Mouse (Mus musculus): Measurements from ENCODE around the gene Ube2o. TPM values are rescaled to one million over a fixed set of nuclear protein-coding genes. Genes with fewer than 3 reads are reported as not detected.

The Ube2o gene
- polyA plus RNA-seq, 1 experiment from 2014 or later, result 21.7 TPM

DNA sequence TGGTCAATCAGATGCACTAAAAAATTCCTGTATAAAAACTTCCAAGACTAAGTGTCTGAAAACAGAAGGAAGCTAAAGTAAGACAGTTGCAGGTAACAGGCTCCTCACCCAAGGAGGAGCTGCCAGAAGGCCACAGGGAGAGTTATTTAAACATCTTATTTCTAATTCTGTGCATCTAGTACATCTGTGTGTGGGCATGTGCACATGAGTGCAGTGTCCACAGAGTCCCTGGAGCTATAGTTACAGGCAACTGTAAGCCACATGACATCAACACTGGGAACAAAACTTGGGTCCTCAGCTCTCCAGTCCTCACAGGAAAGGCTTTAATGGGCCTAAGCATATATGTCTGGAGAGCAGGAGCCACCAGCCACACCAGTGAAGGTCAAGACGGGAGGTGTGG lies 29.1 kb downstream of the Ube2o start:
- WGBS, result 41% methylated on average over 1 of the region's 1 CpGs
- no peak for ATAC-seq (ENCODE audit: insufficient number of reproducible peaks, insufficient read depth, low FRiP score, low TSS enrichment, low read depth)
- 0 out of 2 replicates have a peak, but pooled peaks cover 9% of the 10 kb centered on the region for H3K9me3 ChIP-seq
- H3K4me3 ChIP-seq (replicated peaks), result no peak overlapping the region
- peaks cover 18% of the 10 kb centered on the region for H3K36me3 ChIP-seq
- no peak overlapping the region for H3K9ac ChIP-seq (replicated peaks)
- H3K27ac ChIP-seq, result no peak overlapping the region
- peaks cover 37% of the 10 kb centered on the region for H3K4me1 ChIP-seq (replicated peaks)
- H3K4me2 ChIP-seq, result no peak overlapping the region
- no peaks in the 10 kb centered on the region for H3K27me3 ChIP-seq

DNA sequence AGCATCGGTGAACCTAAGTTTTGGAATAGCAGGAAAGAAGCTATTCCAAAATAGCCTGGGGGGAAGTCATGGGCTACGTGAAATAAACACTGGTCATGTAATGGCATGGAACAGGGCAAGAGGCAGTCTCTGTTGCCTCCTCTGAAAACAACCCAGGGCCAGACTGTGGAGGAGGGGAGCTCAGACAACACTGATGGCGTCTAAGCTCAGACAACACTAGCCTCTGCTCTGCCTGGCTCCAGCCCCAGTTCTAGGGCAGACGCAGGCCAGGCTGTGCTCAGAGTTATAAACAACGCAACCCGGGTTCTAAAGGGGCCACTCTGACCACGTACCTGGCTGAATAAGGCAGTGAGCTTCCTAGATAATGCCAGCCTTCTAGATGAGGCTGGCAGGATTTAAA lies 30.5 kb downstream of the Ube2o start:
- ATAC-seq (ENCODE audit: insufficient number of reproducible peaks, insufficient read depth, low FRiP score, low TSS enrichment, low read depth), result no peak
- 0 out of 2 replicates have a peak, but pooled peaks cover 9% of the 10 kb centered on the region for H3K9me3 ChIP-seq
- H3K4me2 ChIP-seq, result no peak overlapping the region
- H3K27ac ChIP-seq, result peak overlapping the region; percentile 50; the same call in 1 of the 2 replicates
- peak overlapping the region; percentile 40; the same call in 1 of the 2 replicates for H3K9ac ChIP-seq (replicated peaks)
- H3K36me3 ChIP-seq, result peaks cover 33% of the 10 kb centered on the region
- peaks cover 33% of the 10 kb centered on the region; the same call in 1 of the 2 replicates for H3K4me1 ChIP-seq (replicated peaks)
- no peak overlapping the region for H3K4me3 ChIP-seq (replicated peaks)
- 52% methylated on average over 7 of the region's 7 CpGs for WGBS
- H3K27me3 ChIP-seq, result no peaks in the 10 kb centered on the region

DNA sequence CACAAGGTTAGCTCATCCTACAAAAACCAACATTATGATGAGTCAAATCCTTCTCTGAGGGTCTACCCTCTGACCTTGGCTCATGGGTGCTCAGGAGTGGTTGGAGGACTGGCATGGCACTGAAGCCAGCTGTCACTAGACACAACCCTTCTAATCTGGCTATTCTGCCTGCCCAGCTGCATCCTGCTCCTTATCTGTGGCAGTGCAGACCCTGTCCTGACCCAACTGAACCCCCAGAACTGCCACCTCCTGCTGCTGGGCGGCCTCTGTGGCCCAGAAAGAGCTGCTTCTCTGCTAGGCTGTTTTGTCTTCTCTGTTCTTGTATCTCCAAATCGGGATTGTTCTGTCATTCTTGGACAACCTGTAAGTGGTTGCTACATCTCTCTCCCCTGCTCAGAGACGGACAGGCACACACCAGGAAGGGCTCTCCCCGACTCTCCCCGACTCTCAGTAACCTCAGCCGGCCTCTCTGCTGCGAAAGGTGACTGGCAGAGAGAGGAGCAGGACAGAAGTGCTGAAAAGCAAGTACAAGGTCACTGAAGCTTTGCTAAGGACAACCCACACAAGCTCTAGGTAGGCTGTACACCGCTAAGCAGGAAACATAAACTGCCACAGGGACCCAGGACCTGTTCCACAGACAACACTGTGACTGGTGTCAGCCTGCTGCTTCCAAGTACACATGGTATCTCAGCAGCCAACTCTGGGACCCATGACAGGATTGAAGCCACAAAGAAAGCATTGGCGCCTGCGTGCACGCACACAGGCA lies 31.8 kb downstream of the Ube2o start:
- 84% methylated on average over 11 of the region's 11 CpGs for WGBS
- Histone ChIP-seq H3K36me3 (peaks cover 46% of the 10 kb centered on the region), H3K9ac (replicated peaks) (peak overlapping the region; percentile 32), H3K27ac (0 out of 2 replicates have a peak overlapping the region, but pooled peaks have one; percentile 23), H3K4me2 (no peak overlapping the region), H3K9me3 (0 out of 2 replicates have a peak, but pooled peaks cover 9% of the 10 kb centered on the region), H3K27me3 (no peaks in the 10 kb centered on the region), H3K4me1 (replicated peaks) (peaks cover 28% of the 10 kb centered on the region; the same call in 1 of the 2 replicates), H3K4me3 (replicated peaks) (no peak overlapping the region)
- no peak for ATAC-seq (ENCODE audit: insufficient number of reproducible peaks, insufficient read depth, low FRiP score, low TSS enrichment, low read depth)

DNA sequence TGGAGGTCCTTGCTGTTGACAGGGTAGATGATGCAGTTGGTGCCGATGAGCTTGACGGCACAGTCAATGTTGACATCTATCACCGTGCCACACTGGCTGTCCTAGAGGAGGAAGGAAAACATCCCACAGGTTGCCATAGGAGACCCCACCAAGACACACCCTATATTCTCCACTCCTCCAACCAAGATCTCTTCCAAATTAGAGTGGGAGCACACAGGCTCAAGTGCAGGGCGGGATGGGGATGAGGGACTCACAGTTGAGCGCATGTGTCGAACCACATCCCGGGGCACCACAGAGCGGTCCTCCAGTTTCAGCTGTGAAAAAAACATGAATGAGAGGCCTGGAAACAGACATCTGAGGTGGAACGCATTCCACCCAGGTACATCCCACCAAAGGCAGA lies 32.5 kb downstream of the Ube2o start:
- H3K27me3 ChIP-seq, result no peaks in the 10 kb centered on the region
- 0 out of 2 replicates have a peak, but pooled peaks cover 9% of the 10 kb centered on the region for H3K9me3 ChIP-seq
- no peak overlapping the region for H3K4me2 ChIP-seq
- H3K4me3 ChIP-seq (replicated peaks), result no peak overlapping the region
- H3K36me3 ChIP-seq, result peaks cover 52% of the 10 kb centered on the region
- no peak overlapping the region for H3K9ac ChIP-seq (replicated peaks)
- H3K4me1 ChIP-seq (replicated peaks), result peaks cover 23% of the 10 kb centered on the region; the same call in 1 of the 2 replicates
- no peak overlapping the region for H3K27ac ChIP-seq
- ATAC-seq (ENCODE audit: insufficient number of reproducible peaks, insufficient read depth, low FRiP score, low TSS enrichment, low read depth), result no peak
- 97% methylated on average over 9 of the region's 9 CpGs for WGBS

DNA sequence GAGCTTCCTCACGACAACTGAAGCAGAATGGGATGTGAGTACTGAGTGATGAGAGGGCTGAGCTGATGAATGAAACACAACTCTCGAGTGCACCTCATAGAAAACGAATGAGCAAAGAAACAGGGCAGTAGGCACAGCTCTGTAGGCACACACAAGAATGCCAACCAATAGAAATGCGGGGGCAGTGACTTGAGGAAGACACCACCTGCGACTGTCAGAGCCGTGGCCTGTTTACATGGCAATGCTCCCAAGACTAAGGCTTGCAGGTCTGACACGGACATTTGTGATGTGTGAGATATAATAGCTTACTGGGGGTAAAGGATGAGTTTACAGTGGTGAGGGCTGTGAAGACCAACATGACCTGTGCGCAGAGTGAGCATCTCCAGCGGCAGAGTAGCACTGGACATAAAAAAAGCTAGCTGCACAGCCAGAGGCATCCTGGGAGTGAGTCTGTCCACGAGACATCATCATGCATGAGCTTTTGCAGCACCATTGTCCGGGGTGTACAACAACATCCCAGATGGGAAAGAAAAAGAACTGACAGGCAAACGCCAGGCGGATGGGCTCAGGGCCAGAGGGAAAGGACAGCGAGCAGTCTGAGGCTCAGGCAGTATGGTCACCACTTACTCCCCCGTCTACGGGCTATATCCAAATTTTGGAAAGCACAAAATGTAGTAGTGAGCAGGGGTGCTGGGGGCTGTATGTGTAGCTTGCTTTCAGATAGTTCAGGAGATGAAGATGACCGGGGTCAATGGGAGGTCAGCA lies 33.8 kb downstream of the Ube2o start:
- Histone ChIP-seq H3K9me3 (no peaks in the 10 kb centered on the region), H3K27ac (no peak overlapping the region), H3K9ac (replicated peaks) (no peak overlapping the region), H3K4me2 (no peak overlapping the region), H3K4me3 (replicated peaks) (no peak overlapping the region), H3K27me3 (no peaks in the 10 kb centered on the region), H3K4me1 (replicated peaks) (peaks cover 22% of the 10 kb centered on the region; the same call in 1 of the 2 replicates), H3K36me3 (peaks cover 62% of the 10 kb centered on the region)
- no peak for ATAC-seq (ENCODE audit: insufficient number of reproducible peaks, insufficient read depth, low FRiP score, low TSS enrichment, low read depth)
- 94% methylated on average over 17 of the region's 17 CpGs for WGBS

DNA sequence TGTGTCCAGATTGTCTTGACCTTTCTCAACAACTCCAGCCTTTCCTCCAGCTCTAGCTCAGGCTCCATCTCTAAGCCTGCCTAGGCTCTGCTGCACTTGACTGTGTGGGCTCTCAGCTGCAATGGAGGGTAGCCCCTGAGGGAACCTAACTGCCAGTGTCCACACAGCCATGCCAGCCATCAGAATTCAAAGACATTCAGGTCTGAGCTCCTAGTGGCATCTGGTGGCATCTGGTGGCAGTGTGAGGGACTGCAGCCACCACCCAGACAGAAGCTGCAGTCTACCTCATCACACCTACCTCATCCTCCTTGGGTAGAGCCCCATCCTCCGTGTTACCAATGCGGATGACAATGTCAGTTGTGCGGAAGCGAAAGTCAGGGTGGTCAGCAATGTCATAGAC lies 38.1 kb downstream of the Ube2o start:
- no peak overlapping the region for H3K4me3 ChIP-seq (replicated peaks)
- H3K36me3 ChIP-seq, result peaks cover 97% of the 10 kb centered on the region
- ATAC-seq (ENCODE audit: insufficient number of reproducible peaks, insufficient read depth, low FRiP score, low TSS enrichment, low read depth), result no peak
- H3K4me2 ChIP-seq, result no peak overlapping the region
- no peaks in the 10 kb centered on the region for H3K9me3 ChIP-seq
- 92% methylated on average over 4 of the region's 4 CpGs for WGBS
- no peak overlapping the region for H3K27ac ChIP-seq
- no peaks in the 10 kb centered on the region for H3K4me1 ChIP-seq (replicated peaks)
- H3K9ac ChIP-seq (replicated peaks), result no peak overlapping the region
- no peaks in the 10 kb centered on the region for H3K27me3 ChIP-seq

DNA sequence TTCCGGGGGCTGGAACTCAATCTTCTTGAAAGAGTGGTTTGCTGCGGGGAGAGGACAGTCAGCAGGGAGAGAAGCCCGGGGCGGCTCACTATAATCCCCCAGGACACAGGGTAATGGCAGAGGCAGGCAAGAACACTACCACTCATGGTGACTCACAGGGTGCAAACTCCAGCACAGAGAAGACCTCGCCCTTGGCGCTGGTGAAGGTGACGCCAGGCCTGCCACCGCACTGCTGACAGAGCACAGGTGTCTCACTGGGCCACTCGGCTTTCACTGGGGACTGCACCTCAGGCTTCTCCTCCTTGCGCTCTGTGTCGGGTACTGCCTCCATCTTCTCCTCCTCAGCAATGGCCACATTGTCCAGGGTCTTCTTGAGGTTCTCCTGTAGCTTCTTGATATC lies 40.1 kb downstream of the Ube2o start:
- ATAC-seq (ENCODE audit: insufficient number of reproducible peaks, insufficient read depth, low FRiP score, low TSS enrichment, low read depth), result no peak
- no peak overlapping the region; the same call in 1 of the 2 replicates for H3K27ac ChIP-seq
- no peaks in the 10 kb centered on the region for H3K27me3 ChIP-seq
- 93% methylated on average over 11 of the region's 11 CpGs for WGBS
- H3K9ac ChIP-seq (replicated peaks), result no peak overlapping the region
- H3K4me1 ChIP-seq (replicated peaks), result no peaks in the 10 kb centered on the region
- H3K4me2 ChIP-seq, result no peak overlapping the region
- H3K4me3 ChIP-seq (replicated peaks), result no peak overlapping the region
- peaks cover 95% of the 10 kb centered on the region for H3K36me3 ChIP-seq
- no peaks in the 10 kb centered on the region for H3K9me3 ChIP-seq

DNA sequence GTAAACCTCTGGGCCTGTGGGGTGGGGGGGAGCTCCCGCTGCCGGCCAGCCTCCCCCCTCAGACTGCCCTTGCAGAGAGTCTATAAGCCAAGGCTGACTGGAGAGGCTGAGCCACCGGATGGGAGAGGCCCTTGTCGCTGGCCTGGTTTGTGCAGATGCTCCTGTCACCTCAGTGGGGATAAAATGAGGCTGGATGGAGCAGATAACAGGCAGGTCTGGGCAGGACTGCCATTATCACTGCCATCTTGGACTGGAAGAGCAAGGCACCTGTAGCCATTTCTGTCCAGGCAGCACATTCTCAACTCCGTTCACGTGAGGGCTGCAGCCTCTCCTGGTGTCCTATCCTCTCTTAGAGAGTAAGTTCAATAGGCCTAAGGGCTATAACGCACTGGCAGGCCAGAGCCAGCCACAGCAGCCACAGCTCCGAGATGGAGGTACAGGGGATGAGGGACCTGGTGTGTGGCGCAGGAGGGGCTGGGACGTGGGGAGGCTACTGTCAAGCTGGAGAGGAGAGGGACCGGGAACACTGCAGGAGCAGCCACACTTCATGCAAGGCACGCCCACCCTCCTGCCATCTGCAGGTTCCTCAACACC lies 43.0 kb downstream of the Ube2o start:
- H3K4me1 ChIP-seq (replicated peaks), result peaks cover 10% of the 10 kb centered on the region
- peaks cover 70% of the 10 kb centered on the region for H3K36me3 ChIP-seq
- no peak overlapping the region for H3K4me3 ChIP-seq (replicated peaks)
- H3K4me2 ChIP-seq, result no peak overlapping the region
- no peak overlapping the region for H3K27ac ChIP-seq
- H3K9me3 ChIP-seq, result no peaks in the 10 kb centered on the region
- H3K9ac ChIP-seq (replicated peaks), result no peak overlapping the region
- ATAC-seq (ENCODE audit: insufficient number of reproducible peaks, insufficient read depth, low FRiP score, low TSS enrichment, low read depth), result no peak
- H3K27me3 ChIP-seq, result peaks cover 25% of the 10 kb centered on the region
- WGBS, result 79% methylated on average over 12 of the region's 12 CpGs

DNA sequence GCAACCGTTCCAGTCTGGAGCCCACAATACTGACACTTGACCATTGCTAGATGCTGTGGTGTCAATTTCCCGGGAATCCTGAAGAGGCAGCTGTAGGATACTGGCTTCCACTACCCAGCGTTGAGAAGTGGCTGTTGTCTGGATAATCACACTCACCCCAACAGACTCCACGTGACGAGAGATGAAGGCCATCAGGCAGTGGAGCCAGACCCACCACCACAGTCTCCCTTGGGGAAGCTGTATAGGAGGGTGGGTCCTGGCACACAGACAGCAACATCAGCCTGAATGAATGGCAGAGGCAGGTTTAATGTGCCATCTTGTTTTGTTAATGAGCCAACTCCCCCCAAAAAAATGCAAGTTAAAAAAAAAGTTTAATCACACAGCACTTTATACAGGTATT lies 43.9 kb downstream of the Ube2o start:
- Histone ChIP-seq H3K27me3 (peaks cover 34% of the 10 kb centered on the region), H3K4me1 (replicated peaks) (peaks cover 16% of the 10 kb centered on the region), H3K4me2 (no peak overlapping the region), H3K27ac (no peak overlapping the region), H3K9ac (replicated peaks) (no peak overlapping the region), H3K9me3 (no peaks in the 10 kb centered on the region), H3K4me3 (replicated peaks) (no peak overlapping the region), H3K36me3 (peaks cover 61% of the 10 kb centered on the region)
- 78% methylated on average over 5 of the region's 5 CpGs for WGBS
- ATAC-seq (ENCODE audit: insufficient number of reproducible peaks, insufficient read depth, low FRiP score, low TSS enrichment, low read depth), result no peak

DNA sequence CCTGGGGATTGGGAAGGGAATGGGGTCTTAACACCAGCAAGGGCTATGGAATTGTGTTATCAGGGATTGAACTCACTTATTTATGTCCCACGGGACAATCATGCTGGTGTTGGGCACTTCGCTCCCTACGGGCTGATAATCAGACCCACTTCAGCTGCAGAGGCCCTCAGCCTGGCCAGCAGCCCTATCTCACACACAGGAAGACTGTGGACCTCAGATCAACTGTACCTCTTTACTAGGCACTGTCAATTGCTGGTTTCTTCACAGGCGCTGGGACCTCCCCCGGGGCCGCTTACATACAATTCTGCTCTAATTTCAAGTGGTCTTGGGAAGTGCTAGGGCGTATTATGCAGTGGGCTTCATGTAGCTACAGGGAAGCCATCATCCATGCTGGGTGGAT lies 44.6 kb downstream of the Ube2o start:
- Histone ChIP-seq H3K9ac (replicated peaks) (no peak overlapping the region), H3K4me3 (replicated peaks) (no peak overlapping the region), H3K27me3 (peaks cover 41% of the 10 kb centered on the region), H3K36me3 (peaks cover 54% of the 10 kb centered on the region), H3K4me1 (replicated peaks) (peaks cover 23% of the 10 kb centered on the region), H3K27ac (no peak overlapping the region), H3K9me3 (no peaks in the 10 kb centered on the region), H3K4me2 (no peak overlapping the region)
- no peak for ATAC-seq (ENCODE audit: insufficient number of reproducible peaks, insufficient read depth, low FRiP score, low TSS enrichment, low read depth)
- WGBS, result 86% methylated on average over 7 of the region's 7 CpGs

Data from limb, embryonic 12.5 days (tissue).